ENCODE assay signal across 9 mouse cellular contexts in genomic region chr4:103571721-103572352, GRCm38 (mm10). TPM values are rescaled to one million over a fixed set of nuclear protein-coding genes. Genes with fewer than 3 reads are reported as not detected.
A peak's percentile ranks its signal among the peaks of the same experiment; 100 is the strongest.
DNase-seq lines count a peak whose midpoint lies in the region; ATAC-seq and TF ChIP-seq lines count a peak whose summit lies in the region.
"Had no signal": no experiment of that assay in that cellular context is flagged by ENCODE, and none has a peak within 500 bp of the region (broad histone marks: within the 10 kb centered on the region; RNA-seq: fewer than 3 reads in every experiment).

No protein-coding gene starts in this region.

- no peak for ATAC-seq in heart, embryonic 11.5 days (replicated peaks; ENCODE audit: insufficient number of reproducible peaks, low FRiP score, low TSS enrichment)
- no peak for ATAC-seq in midbrain, embryonic 14.5 days (ENCODE audit: low FRiP score, low TSS enrichment)
- ATAC-seq in midbrain, embryonic 15.5 days (replicated peaks), result no peak

- no peaks in the 10 kb centered on the region for H3K9me3 ChIP-seq in heart, embryonic 11.5 days (replicated peaks; ENCODE audit: control insufficient read depth, low read length)
- no peaks in the 10 kb centered on the region for H3K9me3 ChIP-seq in midbrain, embryonic 14.5 days (ENCODE audit: control insufficient read depth, low read length)
- H3K9me3 ChIP-seq in midbrain, embryonic 15.5 days, result no peaks in the 10 kb centered on the region
- H3K9me3 ChIP-seq: embryonic facial prominence, embryonic 12.5 days had no signal

- no peak overlapping the region for H3K4me3 ChIP-seq in heart, embryonic 11.5 days (ENCODE audit: low read depth, low read length)
- no peak overlapping the region for H3K4me3 ChIP-seq in midbrain, embryonic 14.5 days (replicated peaks; ENCODE audit: low read depth, low read length)
- H3K4me3 ChIP-seq in midbrain, embryonic 15.5 days, result no peak overlapping the region
- no peak overlapping the region for H3K4me3 ChIP-seq in left cerebral cortex, adult 2 months
- H3K4me3 ChIP-seq: embryonic facial prominence, embryonic 12.5 days had no signal

- no peak overlapping the region for H3K27ac ChIP-seq in heart, embryonic 11.5 days (ENCODE audit: low read depth, low read length)
- H3K27ac ChIP-seq in midbrain, embryonic 14.5 days (replicated peaks; ENCODE audit: low read depth, low read length), result no peak overlapping the region
- H3K27ac ChIP-seq in midbrain, embryonic 15.5 days, result no peak overlapping the region
- H3K27ac ChIP-seq in left cerebral cortex, adult 2 months, result no peak overlapping the region
- H3K27ac ChIP-seq: embryonic facial prominence, embryonic 12.5 days had no signal

- peak; percentile 13 to 39 for DNase-seq in heart, postnatal 14 days
- DNase-seq in midbrain, embryonic 14.5 days, result peak; percentile 61
- DNase-seq in forelimb bud, embryonic 11.5 days (ENCODE audit: low read depth, low spot score), result peak; percentile 61
- peak; percentile 8 for DNase-seq in testis, postnatal 14 days (ENCODE audit: low spot score)
- DNase-seq in left cerebral cortex, adult 2 months (ENCODE audit: extremely low spot score in 1 of 2, low spot score in 2 of 2), result no peak
- no peak for DNase-seq in left cerebral cortex, postnatal 10 days (ENCODE audit: extremely low spot score in 1 of 2, low spot score in 2 of 2)

- H3K9ac ChIP-seq in heart, embryonic 11.5 days (ENCODE audit: low read depth, low read length), result no peak overlapping the region
- H3K9ac ChIP-seq in midbrain, embryonic 14.5 days (replicated peaks; ENCODE audit: low read length), result no peak overlapping the region
- H3K9ac ChIP-seq in midbrain, embryonic 15.5 days, result no peak overlapping the region
- H3K9ac ChIP-seq: embryonic facial prominence, embryonic 12.5 days had no signal

- H3K27me3 ChIP-seq in heart, embryonic 11.5 days (ENCODE audit: control insufficient read depth, insufficient read depth, low read length), result no peaks in the 10 kb centered on the region
- no peaks in the 10 kb centered on the region for H3K27me3 ChIP-seq in midbrain, embryonic 14.5 days (ENCODE audit: control insufficient read depth, insufficient read depth, low read length)
- no peaks in the 10 kb centered on the region for H3K27me3 ChIP-seq in midbrain, embryonic 15.5 days (replicated peaks)
- H3K27me3 ChIP-seq: embryonic facial prominence, embryonic 12.5 days had no signal

- H3K36me3 ChIP-seq in heart, embryonic 11.5 days (ENCODE audit: control insufficient read depth, insufficient read depth, low read length), result no peaks in the 10 kb centered on the region
- no peaks in the 10 kb centered on the region for H3K36me3 ChIP-seq in midbrain, embryonic 14.5 days (ENCODE audit: control insufficient read depth, insufficient read depth, low read length)
- no peaks in the 10 kb centered on the region for H3K36me3 ChIP-seq in midbrain, embryonic 15.5 days (replicated peaks)
- H3K36me3 ChIP-seq: embryonic facial prominence, embryonic 12.5 days had no signal

- no peak overlapping the region for H3K4me2 ChIP-seq in heart, embryonic 11.5 days
- H3K4me2 ChIP-seq in midbrain, embryonic 14.5 days (ENCODE audit: low read length), result no peak overlapping the region
- H3K4me2 ChIP-seq in midbrain, embryonic 15.5 days, result no peak overlapping the region
- H3K4me2 ChIP-seq: embryonic facial prominence, embryonic 12.5 days had no signal

- no peak for TF ChIP-seq CTCF in left cerebral cortex, adult 2 months (IDR thresholded peaks at IDR 0.05)

- intact Hi-C loops in heart, postnatal 14 days (cut with DNase I), result no loop called here
- intact Hi-C loops in left cerebral cortex, adult 2 months (cut with DNase I), result no loop called here
- intact Hi-C loops in left cerebral cortex, postnatal 10 days (cut with DNase I), result no loop called here

- 60% methylated on average over 4 of the region's 4 CpGs for WGBS in heart, embryonic 11.5 days (ENCODE audit: insufficient replicate concordance)
- 69% methylated on average over 4 of the region's 4 CpGs for WGBS in midbrain, embryonic 14.5 days
- 68% methylated on average over 4 of the region's 4 CpGs for WGBS in midbrain, embryonic 15.5 days

- H3K4me1 ChIP-seq in heart, embryonic 11.5 days (ENCODE audit: control insufficient read depth, insufficient read depth, low read length), result no peaks in the 10 kb centered on the region
- H3K4me1 ChIP-seq in midbrain, embryonic 14.5 days (ENCODE audit: control insufficient read depth, insufficient read depth, low read length), result no peaks in the 10 kb centered on the region
- H3K4me1 ChIP-seq in midbrain, embryonic 15.5 days, result no peaks in the 10 kb centered on the region
- H3K4me1 ChIP-seq: embryonic facial prominence, embryonic 12.5 days had no signal

RNA-seq across cellular contexts. Expression of gene Dab1, which starts 47.3 kb away (rescaled TPM):
- total RNA-seq in heart, postnatal 14 days (2021), result under 1 TPM in 1 of 2 experiments, not detected in 1; 0.17 TPM
- polyA plus RNA-seq in heart, embryonic 11.5 days (2014; fragmentation: Nextera tagmentation; extraction: Ambion mirVana), result 1.2 and 1.9 TPM in 2 replicates
- polyA plus RNA-seq in midbrain, embryonic 14.5 days (2014; fragmentation: Nextera tagmentation; extraction: Ambion mirVana), result 146 and 148 TPM in 2 replicates
- 119 and 135 TPM in 2 replicates for polyA plus RNA-seq in midbrain, embryonic 15.5 days (2015; fragmentation: Nextera tagmentation; extraction: Ambion mirVana)
- total RNA-seq in left cerebral cortex, adult 2 months (2021), result 100 to 1,000 TPM; 121 to 131 TPM
- total RNA-seq in left cerebral cortex, postnatal 10 days (2021), result 100 to 1,000 TPM; 115 to 127 TPM

Comparison
In these comparisons a context has a peak if more than half of its experiments do, and no peak if none do; other contexts are left out.
1. DNase-seq: peak in heart, postnatal 14 days (2 of 2), midbrain, embryonic 14.5 days (single experiment), forelimb bud, embryonic 11.5 days (single experiment) and testis, postnatal 14 days (single experiment); none in left cerebral cortex, adult 2 months (0 of 2) and left cerebral cortex, postnatal 10 days (0 of 2).
2. RNA of gene Dab1, which starts 47.3 kb away (total RNA-seq): 121 to 131 TPM in left cerebral cortex, adult 2 months and 115 to 127 TPM in left cerebral cortex, postnatal 10 days; 0.17 TPM in heart, postnatal 14 days; every median in the first group is over 10 times any median in the second.